ENCODE assay signal across 14 mouse cellular contexts in genomic region chr3:101592281-101593265, GRCm38 (mm10). TPM values are rescaled to one million over a fixed set of nuclear protein-coding genes. Genes with fewer than 3 reads are reported as not detected.
DNase-seq lines count a peak whose midpoint lies in the region; ATAC-seq and TF ChIP-seq lines count a peak whose summit lies in the region.
"Had no signal": no experiment of that assay in that cellular context is flagged by ENCODE, and none has a peak within 500 bp of the region (broad histone marks: within the 10 kb centered on the region; RNA-seq: fewer than 3 reads in every experiment).

No protein-coding gene starts in this region.

- 70% methylated on average over 21 of the region's 21 CpGs for WGBS in heart, embryonic 13.5 days
- WGBS in heart, embryonic 15.5 days, result 69% methylated on average over 21 of the region's 21 CpGs
- 60% methylated on average over 21 of the region's 21 CpGs for WGBS in limb, embryonic 15.5 days
- 82% methylated on average over 21 of the region's 21 CpGs for WGBS in lung, postnatal 0 days
- WGBS in liver, embryonic 11.5 days, result 89% methylated on average over 21 of the region's 21 CpGs

- DNase-seq in heart, postnatal 14 days, result no peak
- peak; percentile 77 for DNase-seq in brain, embryonic 14.5 days (ENCODE audit: low read depth)
- no peak for DNase-seq in lung, postnatal 0 days (ENCODE audit: low spot score)
- DNase-seq in liver, embryonic 11.5 days (ENCODE audit: low spot score), result no peak
- no peak for DNase-seq in c-Kit-positive CD71-positive TER-119-positive erythroid progenitor cells, embryonic 14.5 days (ENCODE audit: low spot score)
- DNase-seq: adrenal gland, adult 8-10 months; layer of hippocampus, adult 9-11 months; right cerebral cortex, postnatal 4 days had no signal

- no peak overlapping the region for H3K4me2 ChIP-seq in heart, embryonic 13.5 days
- no peak overlapping the region for H3K4me2 ChIP-seq in heart, embryonic 15.5 days
- H3K4me2 ChIP-seq in limb, embryonic 15.5 days, result no peak overlapping the region
- no peak overlapping the region for H3K4me2 ChIP-seq in lung, postnatal 0 days (replicated peaks; ENCODE audit: low read depth, low read length)
- no peak overlapping the region for H3K4me2 ChIP-seq in liver, embryonic 11.5 days
- H3K4me2 ChIP-seq: lung, embryonic 15.5 days had no signal

- ATAC-seq in heart, embryonic 13.5 days (ENCODE audit: extremely low read depth, insufficient number of reproducible peaks, low FRiP score, low TSS enrichment), result no peak
- ATAC-seq in heart, embryonic 15.5 days (replicated peaks; ENCODE audit: insufficient number of reproducible peaks, insufficient read depth, low FRiP score, low read depth), result no peak
- ATAC-seq in limb, embryonic 15.5 days (ENCODE audit: insufficient number of reproducible peaks, low FRiP score, low TSS enrichment, low read depth), result no peak
- ATAC-seq in lung, postnatal 0 days, result no peak
- ATAC-seq in liver, embryonic 11.5 days (replicated peaks; ENCODE audit: low FRiP score), result no peak

- no peak for TF ChIP-seq POLR2A in brain, embryonic 14.5 days (IDR thresholded peaks at IDR 0.05; ENCODE audit: borderline replicate concordance, extremely low read depth, insufficient read depth, insufficient read length, poor library complexity, severe bottlenecking)

- no peak for TF ChIP-seq CTCF in brain, embryonic 14.5 days (IDR thresholded peaks at IDR 0.05; ENCODE audit: borderline replicate concordance, extremely low read depth, insufficient read depth, insufficient read length)
- no peak for TF ChIP-seq CTCF in lung, postnatal 0 days (IDR thresholded peaks at IDR 0.05)

- H3K9me3 ChIP-seq in heart, embryonic 13.5 days, result no peaks in the 10 kb centered on the region
- H3K9me3 ChIP-seq in heart, embryonic 15.5 days (replicated peaks), result no peaks in the 10 kb centered on the region
- H3K9me3 ChIP-seq in limb, embryonic 15.5 days, result no peaks in the 10 kb centered on the region
- H3K9me3 ChIP-seq in lung, postnatal 0 days (ENCODE audit: low read length), result no peaks in the 10 kb centered on the region
- H3K9me3 ChIP-seq in liver, embryonic 11.5 days (ENCODE audit: control insufficient read depth, low read length), result no peaks in the 10 kb centered on the region
- H3K9me3 ChIP-seq: lung, embryonic 15.5 days had no signal

- peaks cover 76% of the 10 kb centered on the region for H3K36me3 ChIP-seq in heart, embryonic 13.5 days
- peaks cover 74% of the 10 kb centered on the region for H3K36me3 ChIP-seq in heart, embryonic 15.5 days
- peaks cover 72% of the 10 kb centered on the region for H3K36me3 ChIP-seq in limb, embryonic 15.5 days
- peaks cover 40% of the 10 kb centered on the region for H3K36me3 ChIP-seq in lung, postnatal 0 days (ENCODE audit: insufficient read depth, low read length)
- peaks cover 55% of the 10 kb centered on the region for H3K36me3 ChIP-seq in liver, embryonic 11.5 days (ENCODE audit: control insufficient read depth, insufficient read depth, low read length)

- TF ChIP-seq EP300 in lung, postnatal 0 days (IDR thresholded peaks at IDR 0.05), result no peak

- peak overlapping the region; percentile 69 for H3K9ac ChIP-seq in heart, embryonic 13.5 days
- peak overlapping the region; percentile 33; the same call in 1 of the 2 replicates for H3K9ac ChIP-seq in heart, embryonic 15.5 days
- H3K9ac ChIP-seq in limb, embryonic 15.5 days, result no peak overlapping the region
- H3K9ac ChIP-seq in lung, postnatal 0 days (replicated peaks; ENCODE audit: low read depth), result no peak overlapping the region
- H3K9ac ChIP-seq in liver, embryonic 11.5 days (ENCODE audit: low read depth, low read length), result no peak overlapping the region
- H3K9ac ChIP-seq: lung, embryonic 15.5 days had no signal

- H3K27ac ChIP-seq in heart, embryonic 13.5 days (replicated peaks), result peak overlapping the region; percentile 73
- H3K27ac ChIP-seq in heart, embryonic 15.5 days, result peak overlapping the region; percentile 100
- H3K27ac ChIP-seq in limb, embryonic 15.5 days, result peak overlapping the region; percentile 75
- no peak overlapping the region for H3K27ac ChIP-seq in lung, postnatal 0 days (ENCODE audit: low read length)
- no peak overlapping the region for H3K27ac ChIP-seq in liver, embryonic 11.5 days (ENCODE audit: low read depth, low read length)
- H3K27ac ChIP-seq: lung, embryonic 15.5 days; stomach, postnatal 0 days had no signal

- intact Hi-C loops in heart, postnatal 14 days (cut with DNase I), result loop anchor here (10.0 kb wide), 1 partner anchor 1772 kb away; no protein-coding TSS in a partner anchor

- peaks cover 99% of the 10 kb centered on the region for H3K4me1 ChIP-seq in heart, embryonic 13.5 days
- H3K4me1 ChIP-seq in heart, embryonic 15.5 days (replicated peaks), result peaks cover 93% of the 10 kb centered on the region
- peaks cover 41% of the 10 kb centered on the region for H3K4me1 ChIP-seq in limb, embryonic 15.5 days
- peaks cover 13% of the 10 kb centered on the region for H3K4me1 ChIP-seq in lung, postnatal 0 days (ENCODE audit: insufficient read depth, low read depth, low read length)
- H3K4me1 ChIP-seq in liver, embryonic 11.5 days (replicated peaks; ENCODE audit: control insufficient read depth, insufficient read depth, low read length), result peaks cover 11% of the 10 kb centered on the region

- no peak overlapping the region for H3K4me3 ChIP-seq in heart, embryonic 13.5 days
- no peak overlapping the region for H3K4me3 ChIP-seq in heart, embryonic 15.5 days
- no peak overlapping the region for H3K4me3 ChIP-seq in limb, embryonic 15.5 days
- no peak overlapping the region for H3K4me3 ChIP-seq in lung, postnatal 0 days (ENCODE audit: low read depth, low read length)
- H3K4me3 ChIP-seq in liver, embryonic 11.5 days (ENCODE audit: low read depth, low read length), result no peak overlapping the region
- H3K4me3 ChIP-seq: erythroblast, embryonic 14.5 days; lung, embryonic 15.5 days had no signal

- no peaks in the 10 kb centered on the region for H3K27me3 ChIP-seq in heart, embryonic 13.5 days (replicated peaks)
- no peaks in the 10 kb centered on the region for H3K27me3 ChIP-seq in heart, embryonic 15.5 days
- no peaks in the 10 kb centered on the region for H3K27me3 ChIP-seq in limb, embryonic 15.5 days
- H3K27me3 ChIP-seq in lung, postnatal 0 days (replicated peaks; ENCODE audit: insufficient read depth, low read length), result no peaks in the 10 kb centered on the region
- no peaks in the 10 kb centered on the region for H3K27me3 ChIP-seq in liver, embryonic 11.5 days (replicated peaks; ENCODE audit: control insufficient read depth, insufficient read depth, low read length)
- H3K27me3 ChIP-seq: lung, embryonic 15.5 days had no signal

RNA-seq across cellular contexts. Expression of gene Atp1a1, which starts 11.9 kb away (rescaled TPM):
- 243 and 250 TPM in 2 replicates for polyA plus RNA-seq in heart, embryonic 13.5 days (2015; fragmentation: Nextera tagmentation; extraction: Ambion mirVana)
- 100 to 1,000 TPM; 773 to 866 TPM for total RNA-seq in heart, postnatal 14 days (2021)
- 118 and 129 TPM in 2 replicates for polyA plus RNA-seq in brain, embryonic 14.5 days (2012; rRNA removed)
- polyA plus RNA-seq in heart, embryonic 15.5 days (2015; fragmentation: Nextera tagmentation; extraction: Ambion mirVana), result 270 and 271 TPM in 2 replicates
- polyA plus RNA-seq in limb, embryonic 15.5 days (2015; fragmentation: Nextera tagmentation; extraction: Ambion mirVana), result 63.5 and 78.0 TPM in 2 replicates
- polyA plus RNA-seq in lung, postnatal 0 days (2015; fragmentation: Nextera tagmentation; extraction: Ambion mirVana), result 123 and 136 TPM in 2 replicates
- 127 and 136 TPM in 2 replicates for polyA plus RNA-seq in liver, embryonic 11.5 days (2014; fragmentation: Nextera tagmentation; extraction: Ambion mirVana)

Comparison
In these comparisons a context has a peak if more than half of its experiments do, and no peak if none do; other contexts are left out.
1. H3K27ac ChIP-seq: peak in heart, embryonic 13.5 days (single experiment), heart, embryonic 15.5 days (single experiment) and limb, embryonic 15.5 days (single experiment); none in lung, postnatal 0 days (single experiment) and liver, embryonic 11.5 days (single experiment).
2. H3K9ac ChIP-seq: peak in heart, embryonic 13.5 days (single experiment) and heart, embryonic 15.5 days (single experiment); none in limb, embryonic 15.5 days (single experiment), lung, postnatal 0 days (single experiment) and liver, embryonic 11.5 days (single experiment).